Mouse (Mus musculus): Measurements from ENCODE around the gene Prep. TPM values are rescaled to one million over a fixed set of nuclear protein-coding genes. Genes with fewer than 3 reads are reported as not detected.

Gene Prep
- total RNA-seq, 2 experiments from 2014 or later: 14.3 to 17.3 TPM

GRCm38 (mm10) chr10:45109974-45110373 is 43.0 kb downstream of the Prep start:
- ATAC-seq (replicated peaks; ENCODE audit: poor library complexity, severe bottlenecking): no peak

- no peak for ATAC-seq (replicated peaks; ENCODE audit: poor library complexity, severe bottlenecking)
These were observed 45.9 kb downstream of the Prep start for GRCm38 (mm10) chr10:45112927-45113326.

DNA sequence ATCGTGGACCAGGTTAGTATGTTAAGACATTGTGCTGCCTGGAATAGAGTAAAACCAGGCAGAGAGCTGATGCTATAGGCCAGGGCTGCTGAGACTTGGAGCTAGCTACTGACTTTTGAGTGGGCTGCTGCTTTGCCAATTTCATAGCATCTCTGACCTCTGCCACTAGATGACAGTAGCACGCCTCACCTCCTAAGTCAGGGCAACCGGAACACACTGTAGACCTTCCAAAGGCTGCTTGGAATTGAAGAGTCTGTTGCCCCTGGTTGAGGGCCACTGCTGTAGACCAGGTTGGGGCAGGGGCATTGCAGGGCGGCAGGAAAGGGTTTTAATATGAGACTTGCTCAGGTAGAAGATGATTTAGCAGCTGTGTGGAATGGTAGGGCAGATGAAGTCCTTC is 47.5 kb downstream of the Prep start:
- ATAC-seq (replicated peaks; ENCODE audit: poor library complexity, severe bottlenecking): peak; percentile 17; the same call in 1 of the 2 replicates

DNA sequence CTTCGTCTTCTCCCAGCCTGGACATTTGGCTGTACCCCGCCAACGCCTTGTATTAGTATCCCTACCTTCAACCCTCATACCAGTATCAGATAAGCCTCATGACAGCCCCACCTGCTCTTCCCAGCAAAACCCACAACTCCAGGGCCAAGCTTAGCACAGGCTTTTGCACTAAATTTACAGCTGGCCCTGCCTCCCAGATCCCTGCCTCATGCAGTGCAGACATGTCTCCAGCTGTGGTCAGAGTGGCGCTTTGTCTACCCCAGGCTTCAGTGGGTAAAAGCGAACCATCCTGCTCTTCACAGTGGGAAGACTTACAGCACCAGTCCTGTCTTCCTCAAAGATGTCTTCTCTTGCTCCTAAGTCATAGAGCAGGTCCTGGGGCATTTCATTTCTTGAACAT is 49.8 kb downstream of the Prep start:
- no peak for ATAC-seq (replicated peaks; ENCODE audit: poor library complexity, severe bottlenecking)

GRCm38 (mm10) chr10:45118389-45118788 is 51.4 kb downstream of the Prep start:
- no peak for ATAC-seq (replicated peaks; ENCODE audit: poor library complexity, severe bottlenecking)

DNA sequence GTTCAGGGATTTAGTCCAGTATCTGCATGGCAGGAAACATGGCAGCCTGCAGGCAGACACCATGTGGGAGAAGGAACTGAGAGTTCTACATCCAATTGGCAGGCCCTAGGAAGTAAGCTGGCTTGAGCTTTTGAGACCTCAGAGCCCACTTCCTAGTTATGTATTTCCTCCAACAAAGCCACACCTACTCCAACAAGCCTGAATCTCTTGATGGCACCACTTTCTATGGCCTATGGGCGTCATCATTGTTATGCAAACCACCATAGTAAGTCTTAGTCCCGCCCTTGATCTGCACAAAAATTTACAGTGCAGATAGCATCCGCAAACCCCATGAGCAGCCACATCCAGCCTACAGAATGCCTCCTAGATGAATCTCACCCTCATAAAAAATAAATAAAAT is 54.6 kb downstream of the Prep start:
- no peak for ATAC-seq (replicated peaks; ENCODE audit: poor library complexity, severe bottlenecking)

GRCm38 (mm10) chr10:45122476-45122875 is 55.5 kb downstream of the Prep start:
- no peak for ATAC-seq (replicated peaks; ENCODE audit: poor library complexity, severe bottlenecking)

DNA sequence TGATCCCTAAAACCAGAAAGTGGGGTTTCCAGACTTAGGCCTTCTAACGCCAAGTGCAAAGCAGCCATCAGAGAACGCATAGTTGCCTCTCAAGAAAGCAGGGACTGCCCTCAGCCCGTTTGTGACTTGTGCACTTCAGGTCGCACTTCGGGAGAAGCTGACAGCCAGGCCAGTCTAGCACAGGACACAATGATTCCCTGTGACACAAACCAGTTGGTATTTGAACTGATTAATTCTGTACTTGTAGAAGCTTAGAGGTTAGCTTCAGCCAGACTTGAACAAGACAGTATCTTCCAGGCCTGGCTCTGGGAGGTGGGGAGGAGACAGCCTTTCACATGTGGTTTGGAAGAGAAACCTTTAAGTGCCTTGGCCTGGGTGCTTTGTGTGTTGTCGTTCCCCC is 56.0 kb downstream of the Prep start:
- ATAC-seq (replicated peaks; ENCODE audit: poor library complexity, severe bottlenecking): no peak

- no peak for ATAC-seq (replicated peaks; ENCODE audit: poor library complexity, severe bottlenecking)
These were observed 62.1 kb downstream of the Prep start for GRCm38 (mm10) chr10:45129105-45129504.

GRCm38 (mm10) chr10:45130004-45130403 is 63.0 kb downstream of the Prep start:
- ATAC-seq (replicated peaks; ENCODE audit: poor library complexity, severe bottlenecking): no peak

DNA sequence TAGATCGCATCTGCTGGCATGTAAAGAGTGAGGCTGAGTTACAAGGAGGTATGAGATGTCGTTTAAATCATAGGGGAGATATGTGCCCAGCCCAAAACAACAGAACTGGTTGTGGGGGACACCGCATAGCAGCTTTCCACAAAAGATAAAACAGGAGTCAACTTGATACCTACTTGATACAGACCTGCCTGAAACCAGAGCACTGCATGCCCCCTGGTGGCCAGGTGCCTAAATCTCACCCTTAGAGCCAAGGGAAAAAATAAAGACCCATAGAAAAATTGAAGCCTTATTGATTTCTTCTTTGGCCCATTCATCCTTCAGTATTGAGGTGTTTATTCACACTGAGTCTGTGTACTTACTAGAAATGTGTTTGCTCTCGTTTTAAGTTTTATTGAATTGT is 65.4 kb downstream of the Prep start:
- no peak for ATAC-seq (replicated peaks; ENCODE audit: poor library complexity, severe bottlenecking)

DNA sequence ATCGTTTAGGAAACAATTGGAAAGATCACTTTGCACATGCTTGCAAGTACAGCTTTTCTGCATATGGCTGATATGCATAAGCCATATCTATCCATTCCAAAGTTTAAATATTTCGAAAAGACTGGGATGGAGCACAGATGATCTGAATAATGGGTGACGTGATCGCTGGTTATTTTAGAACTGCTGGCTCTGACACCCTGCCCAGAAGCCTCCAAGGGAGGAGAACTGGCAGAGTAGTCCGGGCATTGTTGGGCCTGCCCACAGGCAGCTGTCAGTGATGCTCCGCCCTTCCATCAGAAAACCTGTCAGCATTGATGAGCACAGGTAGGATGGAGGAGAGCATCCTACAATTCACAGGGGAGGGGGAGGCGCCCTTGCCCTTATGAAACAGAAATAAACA is 69.8 kb downstream of the Prep start:
- no peak for ATAC-seq (replicated peaks; ENCODE audit: poor library complexity, severe bottlenecking)

- ATAC-seq (replicated peaks; ENCODE audit: poor library complexity, severe bottlenecking): no peak
These were observed 72.9 kb downstream of the Prep start for GRCm38 (mm10) chr10:45139910-45140309.

- no peak for ATAC-seq (replicated peaks; ENCODE audit: poor library complexity, severe bottlenecking)
These were observed 73.6 kb downstream of the Prep start for GRCm38 (mm10) chr10:45140474-45141212.

- ATAC-seq (replicated peaks; ENCODE audit: poor library complexity, severe bottlenecking): no peak
These were observed 75.4 kb downstream of the Prep start for GRCm38 (mm10) chr10:45142359-45142758.

DNA sequence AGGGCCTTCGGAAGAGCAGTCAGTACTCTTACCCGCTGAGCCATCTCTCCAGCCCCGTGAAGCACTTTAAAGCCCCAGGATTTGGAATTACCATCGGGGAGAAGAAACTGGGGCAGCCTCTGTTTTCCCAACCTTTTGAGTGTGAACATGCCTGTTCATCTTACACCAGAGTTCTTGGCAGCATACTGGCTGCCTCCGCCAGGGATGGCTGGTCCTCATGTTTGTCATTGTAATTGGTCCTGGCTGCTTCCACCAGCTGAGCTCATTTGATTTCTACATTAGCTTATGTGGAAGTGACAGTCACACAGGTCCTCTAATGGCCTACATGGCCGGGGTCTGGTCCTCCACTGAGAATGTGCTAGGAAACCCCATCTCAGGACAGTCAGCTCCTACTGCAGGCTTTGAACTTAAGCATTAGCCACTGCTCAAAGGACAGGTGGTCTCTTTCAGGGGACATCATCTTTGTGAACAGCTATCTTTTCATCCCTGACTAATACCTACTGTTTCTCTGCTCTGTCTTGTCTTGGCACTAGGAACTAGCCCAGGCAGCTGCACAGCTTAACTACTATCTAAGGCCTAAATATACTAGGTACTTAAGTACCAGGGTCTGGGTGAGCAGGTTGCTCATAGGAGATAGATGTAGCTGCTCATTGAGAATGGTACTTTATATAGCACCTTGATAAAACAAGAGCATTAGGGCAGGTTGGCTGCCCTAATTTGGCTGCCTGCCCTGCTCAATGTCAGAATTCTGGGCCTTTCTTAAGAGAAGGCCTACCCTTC is 77.2 kb downstream of the Prep start:
- ATAC-seq (replicated peaks; ENCODE audit: poor library complexity, severe bottlenecking): no peak

DNA sequence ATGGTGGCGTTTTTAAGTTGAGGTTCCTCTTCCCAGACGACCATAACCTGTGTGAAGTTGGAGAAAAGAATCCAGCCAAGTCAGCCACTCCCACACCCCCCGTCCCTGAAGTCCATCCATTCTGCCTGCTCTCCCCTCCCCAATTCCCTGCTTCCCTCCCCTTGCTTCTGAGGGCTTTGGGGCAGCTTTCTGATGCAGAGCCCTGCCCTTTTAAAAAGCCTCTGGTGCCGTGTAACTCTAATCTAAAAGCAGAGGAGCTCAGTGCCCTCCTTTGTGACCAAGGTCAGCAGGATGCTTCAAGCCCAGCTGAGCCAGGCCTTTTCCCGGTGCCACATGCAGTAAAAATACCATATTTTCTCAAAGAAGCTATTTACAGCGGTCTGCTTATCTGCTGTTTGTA is 79.8 kb downstream of the Prep start:
- no peak for ATAC-seq (replicated peaks; ENCODE audit: poor library complexity, severe bottlenecking)

- no peak for ATAC-seq (replicated peaks; ENCODE audit: poor library complexity, severe bottlenecking)
These were observed 84.1 kb downstream of the Prep start for GRCm38 (mm10) chr10:45151137-45151536.

DNA sequence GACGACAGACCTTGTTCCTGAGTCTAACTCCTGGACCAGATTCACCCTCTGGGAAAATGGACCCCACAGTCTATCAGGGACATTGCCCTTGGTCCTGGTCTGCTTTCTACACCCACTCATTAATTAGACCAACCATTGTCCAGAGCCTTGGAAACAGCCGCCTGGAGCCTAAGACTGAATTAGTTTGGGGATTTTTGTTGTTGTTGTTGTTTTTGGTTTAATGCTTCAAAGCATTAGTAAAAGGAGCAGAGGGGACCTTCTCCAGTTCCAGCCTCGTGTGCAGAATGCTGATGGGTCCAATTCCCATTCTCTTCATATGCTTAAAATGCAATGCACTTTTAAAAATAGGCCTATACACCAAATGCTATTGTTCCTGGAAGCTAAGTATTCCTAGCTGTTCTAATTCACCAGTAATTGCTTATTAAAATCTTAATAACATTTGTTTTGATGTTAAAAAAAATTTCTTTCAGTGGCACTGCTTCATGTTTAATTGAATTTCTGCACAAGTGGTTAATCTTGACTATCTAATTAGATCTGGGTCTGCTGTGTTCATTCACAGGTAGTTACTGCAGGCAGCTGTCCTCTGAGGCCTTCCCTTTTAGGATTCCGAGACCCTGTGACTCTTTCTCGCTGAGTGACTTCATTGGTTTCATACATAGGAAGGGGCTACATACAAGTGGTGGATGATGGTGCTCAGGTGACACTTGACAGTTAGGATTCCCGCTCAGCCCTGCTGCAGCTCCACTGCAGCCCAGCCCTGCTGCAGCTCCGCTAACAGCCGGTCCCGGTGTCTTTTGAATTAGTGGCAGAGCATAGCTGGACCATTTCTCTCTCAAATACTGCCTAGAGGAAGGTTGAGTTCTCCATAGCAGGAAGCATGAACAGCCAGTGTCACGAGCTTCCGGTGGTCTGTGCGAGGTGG is 85.0 kb downstream of the Prep start:
- no peak for ATAC-seq (replicated peaks; ENCODE audit: poor library complexity, severe bottlenecking)

- no peak for ATAC-seq (replicated peaks; ENCODE audit: poor library complexity, severe bottlenecking)
These were observed 87.6 kb downstream of the Prep start for GRCm38 (mm10) chr10:45154557-45155060.

DNA sequence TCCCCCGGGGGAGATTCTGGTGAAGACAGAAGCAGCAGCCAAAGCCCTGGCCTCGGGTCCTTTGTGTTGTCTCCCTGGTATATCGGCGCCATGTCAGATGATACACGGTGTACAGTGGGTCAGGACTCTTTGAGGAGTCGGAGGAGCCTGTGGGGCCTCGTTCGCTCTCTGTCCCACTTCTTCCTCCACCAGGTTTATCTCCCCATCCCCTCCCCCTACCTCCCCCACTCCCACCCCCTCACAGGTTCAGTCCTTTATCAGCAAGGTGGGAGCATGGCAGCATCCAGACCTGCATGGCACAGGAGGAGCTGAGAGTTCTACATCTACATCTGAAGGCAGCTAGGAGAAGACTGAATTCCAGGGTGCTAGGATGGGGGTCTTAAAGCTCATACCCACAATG is 98.8 kb downstream of the Prep start:
- no peak for ATAC-seq (replicated peaks; ENCODE audit: poor library complexity, severe bottlenecking)

All from granulocyte monocyte progenitor cell, adult 5-6 weeks (primary cell).